9 mouse cellular contexts compared by ENCODE assay signal in the genomic region with DNA sequence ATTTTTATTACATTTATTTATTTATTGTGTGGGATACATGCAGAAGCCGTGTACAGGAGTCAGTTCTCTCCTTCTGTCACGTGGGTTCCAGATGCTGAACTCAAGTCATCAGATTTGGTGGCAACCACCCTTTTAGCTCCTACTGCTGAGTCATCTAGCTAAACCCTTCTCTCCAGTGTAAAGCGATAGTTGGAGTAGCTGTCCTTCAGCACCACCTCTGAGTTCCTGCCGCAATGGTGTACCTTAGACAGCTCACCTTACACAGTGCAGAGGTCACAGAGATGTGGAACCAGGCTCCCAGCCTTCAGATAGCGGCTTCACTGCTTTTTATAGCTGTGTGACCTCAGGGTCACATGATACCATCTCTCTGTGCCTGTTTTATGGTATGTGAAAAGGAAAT.
DNase-seq lines count a peak whose midpoint lies in the region; ATAC-seq and TF ChIP-seq lines count a peak whose summit lies in the region.
"Had no signal": no experiment of that assay in that cellular context is flagged by ENCODE, and none has a peak within 500 bp of the region (broad histone marks: within the 10 kb centered on the region; RNA-seq: fewer than 3 reads in every experiment).

No protein-coding gene starts in this region.

- H3K9ac ChIP-seq in lung, embryonic 16.5 days (ENCODE audit: low read length), result no peak overlapping the region
- H3K9ac ChIP-seq in intestine, postnatal 0 days (ENCODE audit: low read depth, low read length), result no peak overlapping the region
- H3K9ac ChIP-seq in neural tube, embryonic 13.5 days, result no peak overlapping the region
- H3K9ac ChIP-seq in forebrain, embryonic 14.5 days (ENCODE audit: low read length), result no peak overlapping the region
- H3K9ac ChIP-seq in midbrain, postnatal 0 days (replicated peaks; ENCODE audit: low read length, poor library complexity, severe bottlenecking), result no peak overlapping the region

- WGBS in lung, embryonic 16.5 days, result 3% methylated on average over 5 of the region's 5 CpGs
- 2% methylated on average over 5 of the region's 5 CpGs for WGBS in intestine, postnatal 0 days
- 10% methylated on average over 5 of the region's 5 CpGs for WGBS in neural tube, embryonic 13.5 days
- WGBS in forebrain, embryonic 14.5 days, result 20% methylated on average over 5 of the region's 5 CpGs
- 44% methylated on average over 5 of the region's 5 CpGs for WGBS in midbrain, postnatal 0 days

- TF ChIP-seq CTCF in intestine, postnatal 0 days (IDR thresholded peaks at IDR 0.05; ENCODE audit: low read depth), result no peak
- no peak for TF ChIP-seq CTCF in midbrain, postnatal 0 days (IDR thresholded peaks at IDR 0.05)

- no peaks in the 10 kb centered on the region for H3K27me3 ChIP-seq in lung, embryonic 16.5 days (ENCODE audit: control insufficient read depth, insufficient read depth, low read depth, low read length)
- no peaks in the 10 kb centered on the region for H3K27me3 ChIP-seq in intestine, postnatal 0 days (replicated peaks; ENCODE audit: control insufficient read depth, insufficient read depth, low read length)
- 0 out of 2 replicates have a peak, but pooled peaks cover 9% of the 10 kb centered on the region for H3K27me3 ChIP-seq in neural tube, embryonic 13.5 days
- H3K27me3 ChIP-seq in forebrain, embryonic 14.5 days (replicated peaks; ENCODE audit: control insufficient read depth, insufficient read depth, low read length), result no peaks in the 10 kb centered on the region
- no peaks in the 10 kb centered on the region for H3K27me3 ChIP-seq in midbrain, postnatal 0 days (ENCODE audit: insufficient read depth, low read length)

- no peak overlapping the region for H3K27ac ChIP-seq in lung, embryonic 16.5 days (ENCODE audit: low read length)
- no peak overlapping the region for H3K27ac ChIP-seq in intestine, postnatal 0 days (ENCODE audit: low read depth, low read length)
- H3K27ac ChIP-seq in neural tube, embryonic 13.5 days (replicated peaks), result 0 out of 2 replicates have a peak overlapping the region, but pooled peaks have one; percentile 62
- no peak overlapping the region for H3K27ac ChIP-seq in forebrain, embryonic 14.5 days (ENCODE audit: low read depth, low read length)
- no peak overlapping the region for H3K27ac ChIP-seq in midbrain, postnatal 0 days (ENCODE audit: low read depth, low read length)

- H3K4me2 ChIP-seq in lung, embryonic 16.5 days (ENCODE audit: low read depth, low read length), result no peak overlapping the region
- no peak overlapping the region for H3K4me2 ChIP-seq in intestine, postnatal 0 days (replicated peaks; ENCODE audit: low read depth)
- H3K4me2 ChIP-seq in neural tube, embryonic 13.5 days, result no peak overlapping the region
- no peak overlapping the region for H3K4me2 ChIP-seq in forebrain, embryonic 14.5 days (ENCODE audit: low read length)
- H3K4me2 ChIP-seq in midbrain, postnatal 0 days (ENCODE audit: low read depth, low read length, poor library complexity, severe bottlenecking), result no peak overlapping the region

- H3K9me3 ChIP-seq in lung, embryonic 16.5 days (ENCODE audit: control insufficient read depth, low read length), result no peaks in the 10 kb centered on the region
- H3K9me3 ChIP-seq in intestine, postnatal 0 days (ENCODE audit: control insufficient read depth), result no peaks in the 10 kb centered on the region
- no peaks in the 10 kb centered on the region for H3K9me3 ChIP-seq in neural tube, embryonic 13.5 days
- H3K9me3 ChIP-seq in forebrain, embryonic 14.5 days (replicated peaks; ENCODE audit: control insufficient read depth, low read length), result no peaks in the 10 kb centered on the region
- no peaks in the 10 kb centered on the region for H3K9me3 ChIP-seq in midbrain, postnatal 0 days (ENCODE audit: low read length)

- H3K4me1 ChIP-seq in lung, embryonic 16.5 days (replicated peaks; ENCODE audit: control insufficient read depth, insufficient read depth, low read length), result no peaks in the 10 kb centered on the region
- H3K4me1 ChIP-seq in intestine, postnatal 0 days (replicated peaks; ENCODE audit: control insufficient read depth, insufficient read depth, low read length), result no peaks in the 10 kb centered on the region
- peaks cover 54% of the 10 kb centered on the region for H3K4me1 ChIP-seq in neural tube, embryonic 13.5 days (replicated peaks)
- H3K4me1 ChIP-seq in forebrain, embryonic 14.5 days (ENCODE audit: control insufficient read depth, insufficient read depth, low read length), result no peaks in the 10 kb centered on the region
- 0 out of 2 replicates have a peak, but pooled peaks cover 5% of the 10 kb centered on the region for H3K4me1 ChIP-seq in midbrain, postnatal 0 days (ENCODE audit: insufficient read depth, low read length)

- peak; percentile 47; the same call in 1 of the 2 replicates for ATAC-seq in lung, embryonic 16.5 days (ENCODE audit: low read depth)
- ATAC-seq in intestine, postnatal 0 days, result peak; percentile 89
- no peak for ATAC-seq in neural tube, embryonic 13.5 days (ENCODE audit: low read depth)
- no peak for ATAC-seq in forebrain, embryonic 14.5 days
- ATAC-seq in midbrain, postnatal 0 days (ENCODE audit: low FRiP score), result no peak
- ATAC-seq: hindbrain, embryonic 16.5 days had no signal

- no peak for DNase-seq in lung, postnatal 4 days
- peak; percentile 52 for DNase-seq in WW6 (ENCODE audit: low read depth, low spot score)
- no peak for DNase-seq in urinary bladder, postnatal 10 days (ENCODE audit: low spot score)
- DNase-seq in forebrain, embryonic 14.5 days (ENCODE audit: low spot score), result no peak
- DNase-seq in midbrain, postnatal 0 days (ENCODE audit: low spot score), result no peak

- H3K4me3 ChIP-seq in lung, embryonic 16.5 days (ENCODE audit: low read length), result no peak overlapping the region
- H3K4me3 ChIP-seq in intestine, postnatal 0 days (ENCODE audit: low read depth, low read length), result no peak overlapping the region
- no peak overlapping the region for H3K4me3 ChIP-seq in neural tube, embryonic 13.5 days
- H3K4me3 ChIP-seq in forebrain, embryonic 14.5 days (ENCODE audit: low read depth, low read length), result no peak overlapping the region
- H3K4me3 ChIP-seq in midbrain, postnatal 0 days (ENCODE audit: low read depth, low read length), result no peak overlapping the region

- H3K36me3 ChIP-seq in lung, embryonic 16.5 days (ENCODE audit: control insufficient read depth, insufficient read depth, low read length), result no peaks in the 10 kb centered on the region
- H3K36me3 ChIP-seq in intestine, postnatal 0 days (ENCODE audit: control insufficient read depth, insufficient read depth), result no peaks in the 10 kb centered on the region
- no peaks in the 10 kb centered on the region for H3K36me3 ChIP-seq in neural tube, embryonic 13.5 days
- no peaks in the 10 kb centered on the region for H3K36me3 ChIP-seq in forebrain, embryonic 14.5 days (ENCODE audit: control insufficient read depth, insufficient read depth, low read length)
- no peaks in the 10 kb centered on the region for H3K36me3 ChIP-seq in midbrain, postnatal 0 days (ENCODE audit: insufficient read depth, low read length)

Comparison
In these comparisons a context has a peak if more than half of its experiments do, and no peak if none do; other contexts are left out.
1. ATAC-seq: peak in lung, embryonic 16.5 days (single experiment) and intestine, postnatal 0 days (single experiment); none in neural tube, embryonic 13.5 days (single experiment), forebrain, embryonic 14.5 days (single experiment) and midbrain, postnatal 0 days (single experiment).